Mouse (Mus musculus): ENCODE measurements at regions not wholly inside any gene's neighbourhood (a gene's known extent, or its start where the extent isn't known, plus 50 kb on each side); places are given as distances from the start of the nearest gene placed in this dataset.

- WGBS, result 90% methylated on average over 7 of the region's 7 CpGs
- H3K27me3 ChIP-seq, result no peaks in the 10 kb centered on the region
- no peak overlapping the region for H3K9ac ChIP-seq (replicated peaks)
Observed at GRCm38 (mm10) chr16:87224024-87224423, 130.0 kb upstream of the N6amt1 start.

GRCm38 (mm10) chr16:87220611-87221010, 133.4 kb upstream of the N6amt1 start:
- no peaks in the 10 kb centered on the region for H3K9me3 ChIP-seq
- no peak overlapping the region for H3K4me3 ChIP-seq
- no peaks in the 10 kb centered on the region for H3K27me3 ChIP-seq
- H3K4me1 ChIP-seq, result no peaks in the 10 kb centered on the region
- no peak for ATAC-seq (ENCODE audit: low FRiP score, low read depth)
- no peak overlapping the region for H3K4me2 ChIP-seq (replicated peaks)
- no peak overlapping the region for H3K27ac ChIP-seq (replicated peaks)
- no peak overlapping the region for H3K9ac ChIP-seq (replicated peaks)
- 93% methylated on average over 5 of the region's 5 CpGs for WGBS
- no peaks in the 10 kb centered on the region for H3K36me3 ChIP-seq

More at GRCm38 (mm10) chr16:87224024-87224423, 130.0 kb upstream of the N6amt1 start:
- Histone ChIP-seq H3K27ac (replicated peaks) (no peak overlapping the region), H3K9me3 (no peaks in the 10 kb centered on the region), H3K4me3 (no peak overlapping the region), H3K4me2 (replicated peaks) (no peak overlapping the region), H3K4me1 (no peaks in the 10 kb centered on the region), H3K36me3 (no peaks in the 10 kb centered on the region)
- ATAC-seq (ENCODE audit: low FRiP score, low read depth), result no peak

- no peak for ATAC-seq (ENCODE audit: low FRiP score, low read depth)
- no peak overlapping the region for H3K9ac ChIP-seq (replicated peaks)
- WGBS, result 78% methylated on average over 4 of the region's 4 CpGs
- H3K4me2 ChIP-seq (replicated peaks), result no peak overlapping the region
- H3K27ac ChIP-seq (replicated peaks), result no peak overlapping the region
- no peaks in the 10 kb centered on the region for H3K27me3 ChIP-seq
- no peaks in the 10 kb centered on the region for H3K4me1 ChIP-seq
- no peak overlapping the region for H3K4me3 ChIP-seq
- H3K36me3 ChIP-seq, result no peaks in the 10 kb centered on the region
- no peaks in the 10 kb centered on the region for H3K9me3 ChIP-seq
Observed at GRCm38 (mm10) chr16:87220201-87220600, 133.8 kb upstream of the N6amt1 start.

- H3K4me2 ChIP-seq (replicated peaks), result no peak overlapping the region
- H3K9me3 ChIP-seq, result no peaks in the 10 kb centered on the region
- no peak overlapping the region for H3K4me3 ChIP-seq
- no peak overlapping the region for H3K9ac ChIP-seq (replicated peaks)
- no peaks in the 10 kb centered on the region for H3K4me1 ChIP-seq
- 0 out of 2 replicates have a peak, but pooled peaks have one; percentile 60 for ATAC-seq (ENCODE audit: low FRiP score, low read depth)
- no peak overlapping the region for H3K27ac ChIP-seq (replicated peaks)
- H3K36me3 ChIP-seq, result no peaks in the 10 kb centered on the region
- no peaks in the 10 kb centered on the region for H3K27me3 ChIP-seq
- WGBS, result 26% methylated on average over 1 of the region's 1 CpGs
Observed at GRCm38 (mm10) chr16:87207875-87208274, 146.1 kb upstream of the N6amt1 start.

- no peak for ATAC-seq (ENCODE audit: low FRiP score, low read depth)
- H3K27ac ChIP-seq (replicated peaks), result no peak overlapping the region
- no peaks in the 10 kb centered on the region for H3K4me1 ChIP-seq
- H3K9ac ChIP-seq (replicated peaks), result no peak overlapping the region
- no peak overlapping the region for H3K4me3 ChIP-seq
- no peaks in the 10 kb centered on the region for H3K9me3 ChIP-seq
- no peaks in the 10 kb centered on the region for H3K36me3 ChIP-seq
- H3K27me3 ChIP-seq, result no peaks in the 10 kb centered on the region
- H3K4me2 ChIP-seq (replicated peaks), result no peak overlapping the region
- 88% methylated on average over 4 of the region's 4 CpGs for WGBS
Observed at GRCm38 (mm10) chr16:87190471-87190870, 163.5 kb upstream of the N6amt1 start.

- Histone ChIP-seq H3K9ac (replicated peaks) (no peak overlapping the region), H3K4me3 (no peak overlapping the region), H3K27ac (replicated peaks) (no peak overlapping the region), H3K9me3 (no peaks in the 10 kb centered on the region), H3K36me3 (no peaks in the 10 kb centered on the region), H3K4me1 (no peaks in the 10 kb centered on the region), H3K4me2 (replicated peaks) (no peak overlapping the region), H3K27me3 (no peaks in the 10 kb centered on the region)
- ATAC-seq (ENCODE audit: low FRiP score, low read depth), result no peak
- 88% methylated on average over 2 of the region's 2 CpGs for WGBS
Observed at GRCm38 (mm10) chr16:87188737-87189136, 165.2 kb upstream of the N6amt1 start.

- Histone ChIP-seq H3K4me1 (no peaks in the 10 kb centered on the region), H3K27me3 (no peaks in the 10 kb centered on the region), H3K27ac (replicated peaks) (no peak overlapping the region), H3K4me2 (replicated peaks) (no peak overlapping the region), H3K9me3 (no peaks in the 10 kb centered on the region), H3K9ac (replicated peaks) (no peak overlapping the region), H3K36me3 (no peaks in the 10 kb centered on the region), H3K4me3 (no peak overlapping the region)
- WGBS, result 63% methylated on average over 4 of the region's 4 CpGs
- ATAC-seq (ENCODE audit: low FRiP score, low read depth), result peak; percentile 29; the same call in 1 of the 2 replicates
Observed at GRCm38 (mm10) chr16:87172395-87172794, 181.6 kb upstream of the N6amt1 start.

GRCm38 (mm10) chr16:87139301-87139700, 214.7 kb upstream of the N6amt1 start:
- H3K9ac ChIP-seq (replicated peaks), result no peak overlapping the region
- no peak for ATAC-seq (ENCODE audit: low FRiP score, low read depth)
- WGBS, result 88% methylated on average over 2 of the region's 2 CpGs
- H3K9me3 ChIP-seq, result no peaks in the 10 kb centered on the region
- no peak overlapping the region for H3K27ac ChIP-seq (replicated peaks)
- no peaks in the 10 kb centered on the region for H3K27me3 ChIP-seq
- H3K36me3 ChIP-seq, result no peaks in the 10 kb centered on the region
- no peaks in the 10 kb centered on the region for H3K4me1 ChIP-seq
- no peak overlapping the region for H3K4me3 ChIP-seq
- no peak overlapping the region for H3K4me2 ChIP-seq (replicated peaks)

GRCm38 (mm10) chr16:87136503-87136902, 217.5 kb upstream of the N6amt1 start:
- 76% methylated on average over 1 of the region's 1 CpGs for WGBS
- no peak for ATAC-seq (ENCODE audit: low FRiP score, low read depth)
- Histone ChIP-seq H3K36me3 (no peaks in the 10 kb centered on the region), H3K9me3 (no peaks in the 10 kb centered on the region), H3K4me1 (no peaks in the 10 kb centered on the region), H3K27ac (replicated peaks) (no peak overlapping the region), H3K9ac (replicated peaks) (no peak overlapping the region), H3K4me2 (replicated peaks) (no peak overlapping the region), H3K27me3 (no peaks in the 10 kb centered on the region), H3K4me3 (no peak overlapping the region)

- Histone ChIP-seq H3K27ac (replicated peaks) (no peak overlapping the region), H3K36me3 (no peaks in the 10 kb centered on the region), H3K9ac (replicated peaks) (no peak overlapping the region), H3K4me2 (replicated peaks) (no peak overlapping the region), H3K4me3 (no peak overlapping the region), H3K9me3 (no peaks in the 10 kb centered on the region), H3K27me3 (no peaks in the 10 kb centered on the region), H3K4me1 (no peaks in the 10 kb centered on the region)
- no peak for ATAC-seq (ENCODE audit: low FRiP score, low read depth)
Observed at GRCm38 (mm10) chr16:87134452-87134851, 219.5 kb upstream of the N6amt1 start.

GRCm38 (mm10) chr16:87133874-87134273, 220.1 kb upstream of the N6amt1 start:
- ATAC-seq (ENCODE audit: low FRiP score, low read depth), result no peak
- H3K27ac ChIP-seq (replicated peaks), result no peak overlapping the region
- H3K9ac ChIP-seq (replicated peaks), result no peak overlapping the region
- H3K4me2 ChIP-seq (replicated peaks), result no peak overlapping the region
- no peaks in the 10 kb centered on the region for H3K4me1 ChIP-seq
- no peaks in the 10 kb centered on the region for H3K9me3 ChIP-seq
- 92% methylated on average over 6 of the region's 6 CpGs for WGBS
- no peaks in the 10 kb centered on the region for H3K36me3 ChIP-seq
- no peaks in the 10 kb centered on the region for H3K27me3 ChIP-seq
- no peak overlapping the region for H3K4me3 ChIP-seq

GRCm38 (mm10) chr16:87132082-87132481, 221.9 kb upstream of the N6amt1 start:
- no peak for ATAC-seq (ENCODE audit: low FRiP score, low read depth)
- H3K27me3 ChIP-seq, result no peaks in the 10 kb centered on the region
- H3K4me3 ChIP-seq, result no peak overlapping the region
- H3K4me2 ChIP-seq (replicated peaks), result no peak overlapping the region
- no peak overlapping the region for H3K27ac ChIP-seq (replicated peaks)
- H3K9me3 ChIP-seq, result no peaks in the 10 kb centered on the region
- WGBS, result 89% methylated on average over 4 of the region's 4 CpGs
- no peaks in the 10 kb centered on the region for H3K4me1 ChIP-seq
- H3K36me3 ChIP-seq, result no peaks in the 10 kb centered on the region
- H3K9ac ChIP-seq (replicated peaks), result no peak overlapping the region
